Mouse (Mus musculus) CH12.LX (cell line): ENCODE data around the gene Npcd.

Experiments used
- CTCF ChIP-seq, 2 experiments: IDR thresholded peaks in 1 of 2; conservative IDR thresholded peaks in 1 of 2; 2 replicates each; pipeline ENCODE4 v1.5.1; 2011 to 2012; ENCODE audit warnings: low read depth in 2 of 2, low read length in 2 of 2, improper control_type of control experiment in 1 of 2, inconsistent platforms in 1 of 2, mild to moderate bottlenecking in 1 of 2, moderate library complexity in 1 of 2
- E2F4 ChIP-seq: IDR thresholded peaks from 2 replicates; pipeline ENCODE4 v1.6.1; 2011; ENCODE audit warnings: low read depth, low read length, improper control_type of control experiment; ENCODE audit not compliant: insufficient replicate concordance
- EP300 ChIP-seq: IDR thresholded peaks from 2 replicates; pipeline ENCODE4 v1.6.1; 2011; ENCODE audit warnings: low read length, improper control_type of control experiment
- JUN ChIP-seq: IDR thresholded peaks from 2 replicates; pipeline ENCODE4 v1.6.1; 2011; ENCODE audit warnings: low read depth, mild to moderate bottlenecking, low read length, improper control_type of control experiment, moderate library complexity; ENCODE audit not compliant: insufficient read depth
- MAZ ChIP-seq: IDR thresholded peaks from 2 replicates; pipeline ENCODE4 v1.6.1; 2012; ENCODE audit warnings: low read depth, mild to moderate bottlenecking, inconsistent platforms, low read length, improper control_type of control experiment, moderate library complexity
- POLR2A ChIP-seq: IDR thresholded peaks from 2 replicates; pipeline ENCODE4 v1.6.1; 2011; ENCODE audit warnings: low read depth, mild to moderate bottlenecking, improper control_type of control experiment, low read length
- POLR2AphosphoS2 ChIP-seq: IDR thresholded peaks from 2 replicates; pipeline ENCODE4 v1.6.1; 2011; ENCODE audit warnings: low read depth, low read length, improper control_type of control experiment
- SIN3A ChIP-seq: IDR thresholded peaks from 2 replicates; pipeline ENCODE4 v1.6.1; 2012; ENCODE audit warnings: low read length, improper control_type of control experiment, inconsistent platforms
- TCF12 ChIP-seq: IDR thresholded peaks from 2 replicates; pipeline ENCODE4 v1.6.1; 2014; ENCODE audit warnings: low read depth, mild to moderate bottlenecking, inconsistent platforms, low read length, improper control_type of control experiment

DNA sequence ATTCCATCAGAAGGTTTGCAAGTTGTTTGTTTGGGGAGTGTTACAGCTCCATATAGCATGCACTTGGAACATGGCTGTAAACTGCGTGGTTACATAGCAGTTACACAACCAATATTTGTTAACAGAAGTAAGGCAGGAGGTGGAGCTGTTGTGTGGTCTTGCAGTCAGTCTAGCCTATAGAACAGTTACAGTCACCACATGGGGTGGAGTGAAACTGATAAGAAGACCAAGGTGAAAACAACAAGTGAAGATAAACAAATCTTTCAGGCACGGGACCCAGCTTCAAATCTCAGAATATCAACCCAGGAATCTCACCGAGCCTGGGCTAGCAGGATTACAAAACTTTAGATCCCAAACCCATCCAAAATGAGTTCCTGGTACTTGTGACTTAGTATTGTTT lies 93.3 kb downstream of the Npcd start:
- TF ChIP-seq EP300, result no peak
- TF ChIP-seq E2F4, result no peak
- no peak for TF ChIP-seq CTCF (conservative IDR thresholded peaks at IDR 0.05 in 1 of 2, IDR thresholded peaks at IDR 0.05 in 1 of 2; ENCODE audit: low read depth in 2 of 2, low read length in 2 of 2)
- no peak for TF ChIP-seq JUN
- TF ChIP-seq POLR2A, result no peak
- no peak for TF ChIP-seq MAZ
- no peak for TF ChIP-seq TCF12
- TF ChIP-seq SIN3A, result no peak
- TF ChIP-seq POLR2AphosphoS2, result no peak
